Comparison of ENCODE assay signal across 9 mouse cellular contexts in the genomic region with DNA sequence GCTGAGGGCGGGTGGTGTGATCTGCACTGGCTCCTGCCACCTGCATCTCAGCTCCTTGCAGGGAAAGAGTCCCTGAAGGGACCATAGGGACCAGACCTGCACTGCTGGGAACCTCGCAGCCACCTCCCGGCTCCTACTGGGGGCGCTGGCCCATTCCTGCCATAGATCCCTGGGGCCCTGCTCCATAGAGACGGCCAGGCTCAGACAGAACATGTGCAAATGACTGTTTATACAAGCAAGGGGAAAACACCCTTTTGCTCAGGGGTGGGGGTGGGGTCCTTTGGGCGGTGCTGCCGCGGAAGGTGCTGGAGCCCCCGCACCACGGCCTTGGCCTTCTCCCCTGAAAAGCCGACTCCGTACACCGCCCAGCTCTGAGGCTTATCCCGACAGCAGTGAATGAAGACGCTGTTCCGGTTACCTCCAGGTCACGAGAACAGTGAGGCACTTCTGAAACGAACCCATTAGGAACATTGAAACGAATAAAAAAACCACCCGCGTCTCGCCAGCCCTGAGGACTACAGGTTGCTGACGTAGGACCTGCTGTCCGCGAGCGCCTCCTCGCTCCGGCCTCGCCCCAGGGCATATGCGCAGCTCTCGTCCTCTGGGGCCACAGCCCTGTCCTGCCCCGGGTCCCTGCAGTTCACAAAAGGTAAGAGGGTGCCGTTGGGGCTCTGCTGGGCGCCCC. TPM values are rescaled to one million over a fixed set of nuclear protein-coding genes. Genes with fewer than 3 reads are reported as not detected.
DNase-seq lines count a peak whose midpoint lies in the region; ATAC-seq and TF ChIP-seq lines count a peak whose summit lies in the region.
"Had no signal": no experiment of that assay in that cellular context is flagged by ENCODE, and none has a peak within 500 bp of the region (broad histone marks: within the 10 kb centered on the region; RNA-seq: fewer than 3 reads in every experiment).

No protein-coding gene starts in this region.

- no peak for ATAC-seq in heart, embryonic 13.5 days (ENCODE audit: extremely low read depth, insufficient number of reproducible peaks, low FRiP score, low TSS enrichment)
- ATAC-seq in intestine, embryonic 14.5 days (replicated peaks; ENCODE audit: low FRiP score, low TSS enrichment, low read depth), result peak; percentile 85
- ATAC-seq in liver, embryonic 14.5 days (ENCODE audit: insufficient read depth), result peak; percentile 50; the same call in 1 of the 2 replicates
- ATAC-seq in neural tube, embryonic 12.5 days (ENCODE audit: low FRiP score, low read depth), result peak; percentile 83
- ATAC-seq: Patski had no signal

- H3K9me3 ChIP-seq in heart, embryonic 13.5 days, result no peaks in the 10 kb centered on the region
- H3K9me3 ChIP-seq in intestine, embryonic 14.5 days (ENCODE audit: control insufficient read depth, low read length), result no peaks in the 10 kb centered on the region
- H3K9me3 ChIP-seq in liver, embryonic 14.5 days (ENCODE audit: control insufficient read depth, low read length), result no peaks in the 10 kb centered on the region
- no peaks in the 10 kb centered on the region for H3K9me3 ChIP-seq in neural tube, embryonic 12.5 days

- no peak for TF ChIP-seq EP300 in liver, embryonic 14.5 days (IDR thresholded peaks at IDR 0.05; ENCODE audit: low read depth)

- peaks cover 85% of the 10 kb centered on the region for H3K36me3 ChIP-seq in heart, embryonic 13.5 days
- H3K36me3 ChIP-seq in intestine, embryonic 14.5 days (ENCODE audit: control insufficient read depth, insufficient read depth, low read length), result no peaks in the 10 kb centered on the region
- no peaks in the 10 kb centered on the region for H3K36me3 ChIP-seq in liver, embryonic 14.5 days (replicated peaks; ENCODE audit: control insufficient read depth, insufficient read depth, low read depth)
- peaks cover 4% of the 10 kb centered on the region; the same call in 1 of the 2 replicates for H3K36me3 ChIP-seq in neural tube, embryonic 12.5 days

- intact Hi-C loops in left cerebral cortex, postnatal 25 days (cut with DNase I), result no loop called here

- H3K27ac ChIP-seq in heart, embryonic 13.5 days (replicated peaks), result no peak overlapping the region
- no peak overlapping the region for H3K27ac ChIP-seq in intestine, embryonic 14.5 days (ENCODE audit: low read depth)
- H3K27ac ChIP-seq in liver, embryonic 14.5 days, result no peak overlapping the region
- H3K27ac ChIP-seq in neural tube, embryonic 12.5 days, result no peak overlapping the region

- peak overlapping the region; percentile 41 for H3K9ac ChIP-seq in heart, embryonic 13.5 days
- H3K9ac ChIP-seq in intestine, embryonic 14.5 days (ENCODE audit: low read length), result peak overlapping the region; percentile 34; the same call in 1 of the 2 replicates
- H3K9ac ChIP-seq in liver, embryonic 14.5 days (replicated peaks), result no peak overlapping the region
- peak overlapping the region; percentile 45; the same call in 1 of the 2 replicates for H3K9ac ChIP-seq in neural tube, embryonic 12.5 days

- peak overlapping the region; percentile 68 for H3K4me2 ChIP-seq in heart, embryonic 13.5 days
- H3K4me2 ChIP-seq in intestine, embryonic 14.5 days (ENCODE audit: low read length), result peak overlapping the region; percentile 68
- peak overlapping the region; percentile 63 for H3K4me2 ChIP-seq in liver, embryonic 14.5 days (ENCODE audit: low read depth)
- H3K4me2 ChIP-seq in neural tube, embryonic 12.5 days (replicated peaks), result peak overlapping the region; percentile 85

- peaks cover 18% of the 10 kb centered on the region for H3K4me1 ChIP-seq in heart, embryonic 13.5 days
- H3K4me1 ChIP-seq in intestine, embryonic 14.5 days (replicated peaks; ENCODE audit: control insufficient read depth, insufficient read depth, low read length), result 0 out of 2 replicates have a peak, but pooled peaks cover 8% of the 10 kb centered on the region
- no peaks in the 10 kb centered on the region for H3K4me1 ChIP-seq in liver, embryonic 14.5 days (replicated peaks; ENCODE audit: control insufficient read depth in 2 of 2, insufficient read depth in 2 of 2, low read length in 1 of 2)
- H3K4me1 ChIP-seq in neural tube, embryonic 12.5 days, result peaks cover 10% of the 10 kb centered on the region

- peak overlapping the region; percentile 44 for H3K4me3 ChIP-seq in heart, embryonic 13.5 days
- H3K4me3 ChIP-seq in intestine, embryonic 14.5 days (ENCODE audit: low read depth, low read length), result peak overlapping the region; percentile 37
- peak overlapping the region; percentile 37 to 42; a peak in 3 of 4 replicates for H3K4me3 ChIP-seq in liver, embryonic 14.5 days (ENCODE audit: insufficient read depth in 1 of 2, low read depth in 2 of 2, low read length in 2 of 2)
- H3K4me3 ChIP-seq in neural tube, embryonic 12.5 days, result peak overlapping the region; percentile 40

- H3K27me3 ChIP-seq in heart, embryonic 13.5 days (replicated peaks), result peaks cover 24% of the 10 kb centered on the region
- H3K27me3 ChIP-seq in intestine, embryonic 14.5 days (replicated peaks; ENCODE audit: control insufficient read depth, insufficient read depth, low read length), result peaks cover 12% of the 10 kb centered on the region; the same call in 1 of the 2 replicates
- peaks cover 25% of the 10 kb centered on the region for H3K27me3 ChIP-seq in liver, embryonic 14.5 days (ENCODE audit: control insufficient read depth, insufficient read depth, low read length)
- peaks cover 19% of the 10 kb centered on the region for H3K27me3 ChIP-seq in neural tube, embryonic 12.5 days (replicated peaks)
- H3K27me3 ChIP-seq: Patski had no signal

- 25% methylated on average over 34 of the region's 34 CpGs for WGBS in heart, embryonic 13.5 days
- WGBS in intestine, embryonic 14.5 days, result 2% methylated on average over 34 of the region's 34 CpGs
- under 1% methylated on average over 34 of the region's 34 CpGs for WGBS in liver, embryonic 14.5 days (ENCODE audit: insufficient replicate concordance)
- 1% methylated on average over 34 of the region's 34 CpGs for WGBS in neural tube, embryonic 12.5 days

- no peak for DNase-seq in heart, adult 18-20 months
- peak; percentile 59 for DNase-seq in embryo, embryonic 9.5 days (ENCODE audit: extremely low spot score)
- peak; percentile 79 for DNase-seq in intestine, embryonic 14.5 days (ENCODE audit: low spot score)
- no peak for DNase-seq in liver, embryonic 14.5 days (ENCODE audit: low read depth in 3 of 3, low spot score in 3 of 3)
- DNase-seq in cerebellum, adult 11 months, result no peak
- DNase-seq in left cerebral cortex, postnatal 25 days (ENCODE audit: low spot score in 2 of 2), result no peak

- TF ChIP-seq CTCF in liver, embryonic 14.5 days (IDR thresholded peaks at IDR 0.05; ENCODE audit: low read depth), result peak; percentile 42; the same call in 1 of the 2 replicates

RNA-seq across cellular contexts. Expression of gene Ankrd26, which starts 31.5 kb away (rescaled TPM):
- polyA plus RNA-seq in heart, embryonic 13.5 days (2015; fragmentation: Nextera tagmentation; extraction: Ambion mirVana), result 8.0 and 10.0 TPM in 2 replicates
- 1 to 10 TPM; 1.9 to 2.4 TPM for total RNA-seq in heart, adult 18-20 months (2021)
- 11.4 and 15.6 TPM in 2 replicates for polyA plus RNA-seq in intestine, embryonic 14.5 days (2014; fragmentation: Nextera tagmentation; extraction: Ambion mirVana)
- polyA plus RNA-seq in liver, embryonic 14.5 days (2012; rRNA removed), result 3.0 and 5.7 TPM in 2 replicates
- 5.3 and 6.8 TPM in 2 replicates for polyA plus RNA-seq in liver, embryonic 14.5 days (2014; fragmentation: Nextera tagmentation; extraction: Ambion mirVana)
- 15.5 and 17.1 TPM in 2 replicates for polyA plus RNA-seq in neural tube, embryonic 12.5 days (2016; fragmentation: Nextera tagmentation; extraction: Ambion mirVana)
- 10 to 100 TPM; 11.1 to 12.5 TPM for total RNA-seq in left cerebral cortex, postnatal 25 days (2021)

Comparison
In these comparisons a context has a peak if more than half of its experiments do, and no peak if none do; other contexts are left out.
1. DNase-seq: peak in embryo, embryonic 9.5 days (single experiment) and intestine, embryonic 14.5 days (single experiment); none in heart, adult 18-20 months (0 of 2), liver, embryonic 14.5 days (0 of 3), cerebellum, adult 11 months (single experiment) and left cerebral cortex, postnatal 25 days (0 of 2).
2. Peak in every context shown above with its lines, with median percentiles within 50 percentile points of each other: H3K4me2 ChIP-seq and H3K4me3 ChIP-seq.